Mouse (Mus musculus): Measurements from ENCODE around the gene Cfap54. TPM values are rescaled to one million over a fixed set of nuclear protein-coding genes. Genes with fewer than 3 reads are reported as not detected.
A peak's percentile ranks its signal among the peaks of the same experiment; 100 is the strongest.

Cfap54 gene
- polyA plus RNA-seq, 1 experiment from 2014 or later, result not detected

DNA sequence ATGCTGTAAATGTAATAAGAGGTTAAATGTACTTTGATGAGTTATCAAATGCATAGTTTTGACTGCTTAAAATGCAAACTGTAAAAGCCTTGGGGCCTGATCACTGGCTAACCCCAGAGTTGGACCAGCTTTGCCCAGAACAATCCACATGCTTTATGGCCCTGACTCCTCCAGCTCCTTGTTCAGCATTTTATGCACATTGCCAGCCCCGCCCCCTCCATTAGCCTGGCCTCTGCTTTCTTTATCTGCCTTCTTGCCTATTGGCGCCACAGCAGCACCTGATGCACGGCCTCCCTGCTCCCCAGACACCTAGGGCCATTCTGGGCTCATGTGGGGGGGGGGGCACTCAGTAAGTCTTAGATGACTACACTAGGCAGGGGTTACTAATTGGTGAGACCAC lies 17.8 kb downstream of the Cfap54 start:
- no peak overlapping the region for H3K9ac ChIP-seq (ENCODE audit: low read length)
- DNase-seq (ENCODE audit: low spot score) (peak; percentile 37), ATAC-seq (ENCODE audit: low FRiP score, low TSS enrichment) (peak; percentile 35; the same call in 1 of the 2 replicates)
- 63% methylated on average over 3 of the region's 3 CpGs for WGBS
- H3K9me3 ChIP-seq (ENCODE audit: control insufficient read depth, low read length), result no peaks in the 10 kb centered on the region
- no peak overlapping the region for H3K4me3 ChIP-seq (ENCODE audit: low read depth, low read length)
- H3K27ac ChIP-seq (replicated peaks), result no peak overlapping the region
- no peaks in the 10 kb centered on the region for H3K4me1 ChIP-seq (replicated peaks; ENCODE audit: control insufficient read depth, insufficient read depth)
- no peaks in the 10 kb centered on the region for H3K36me3 ChIP-seq (ENCODE audit: control insufficient read depth, insufficient read depth, low read length)
- no peak for TF ChIP-seq EP300 (optimal IDR thresholded peaks at IDR 0.05)
- no peak for TF ChIP-seq CTCF (IDR thresholded peaks at IDR 0.05; ENCODE audit: low read depth)
- H3K27me3 ChIP-seq (ENCODE audit: control insufficient read depth, insufficient read depth, low read length), result no peaks in the 10 kb centered on the region
- H3K4me2 ChIP-seq (replicated peaks; ENCODE audit: low read depth), result no peak overlapping the region

- Histone ChIP-seq H3K4me1 (replicated peaks; ENCODE audit: control insufficient read depth, insufficient read depth) (no peaks in the 10 kb centered on the region), H3K27ac (replicated peaks) (no peak overlapping the region), H3K9me3 (ENCODE audit: control insufficient read depth, low read length) (no peaks in the 10 kb centered on the region), H3K9ac (ENCODE audit: low read length) (no peak overlapping the region), H3K4me3 (ENCODE audit: low read depth, low read length) (no peak overlapping the region), H3K36me3 (ENCODE audit: control insufficient read depth, insufficient read depth, low read length) (no peaks in the 10 kb centered on the region), H3K27me3 (ENCODE audit: control insufficient read depth, insufficient read depth, low read length) (no peaks in the 10 kb centered on the region), H3K4me2 (replicated peaks; ENCODE audit: low read depth) (no peak overlapping the region)
- no peak for ATAC-seq (ENCODE audit: low FRiP score, low TSS enrichment)
- WGBS, result 81% methylated on average over 4 of the region's 4 CpGs
- TF ChIP-seq EP300 (optimal IDR thresholded peaks at IDR 0.05) (no peak), CTCF (IDR thresholded peaks at IDR 0.05; ENCODE audit: low read depth) (no peak)
- no peak for DNase-seq (ENCODE audit: low spot score)
Measured at GRCm38 (mm10) chr10:93062395-93062794, 19.0 kb downstream of the Cfap54 start.

GRCm38 (mm10) chr10:93053867-93054266 lies 27.6 kb downstream of the Cfap54 start:
- Histone ChIP-seq H3K36me3 (ENCODE audit: control insufficient read depth, insufficient read depth, low read length) (no peaks in the 10 kb centered on the region), H3K4me3 (ENCODE audit: low read depth, low read length) (no peak overlapping the region), H3K4me2 (replicated peaks; ENCODE audit: low read depth) (no peak overlapping the region), H3K4me1 (replicated peaks; ENCODE audit: control insufficient read depth, insufficient read depth) (no peaks in the 10 kb centered on the region), H3K27me3 (ENCODE audit: control insufficient read depth, insufficient read depth, low read length) (no peaks in the 10 kb centered on the region), H3K9me3 (ENCODE audit: control insufficient read depth, low read length) (no peaks in the 10 kb centered on the region), H3K9ac (ENCODE audit: low read length) (no peak overlapping the region), H3K27ac (replicated peaks) (no peak overlapping the region)
- ATAC-seq (ENCODE audit: low FRiP score, low TSS enrichment) (no peak), DNase-seq (ENCODE audit: low spot score) (no peak)
- TF ChIP-seq CTCF (IDR thresholded peaks at IDR 0.05; ENCODE audit: low read depth), result no peak
- TF ChIP-seq EP300 (optimal IDR thresholded peaks at IDR 0.05), result no peak
- 72% methylated on average over 6 of the region's 6 CpGs for WGBS

GRCm38 (mm10) chr10:93053315-93053714 lies 28.1 kb downstream of the Cfap54 start:
- Histone ChIP-seq H3K4me1 (replicated peaks; ENCODE audit: control insufficient read depth, insufficient read depth) (no peaks in the 10 kb centered on the region), H3K27ac (replicated peaks) (no peak overlapping the region), H3K9me3 (ENCODE audit: control insufficient read depth, low read length) (no peaks in the 10 kb centered on the region), H3K4me3 (ENCODE audit: low read depth, low read length) (no peak overlapping the region), H3K27me3 (ENCODE audit: control insufficient read depth, insufficient read depth, low read length) (no peaks in the 10 kb centered on the region), H3K36me3 (ENCODE audit: control insufficient read depth, insufficient read depth, low read length) (no peaks in the 10 kb centered on the region), H3K9ac (ENCODE audit: low read length) (no peak overlapping the region), H3K4me2 (replicated peaks; ENCODE audit: low read depth) (no peak overlapping the region)
- no peak for DNase-seq (ENCODE audit: low spot score)
- ATAC-seq (ENCODE audit: low FRiP score, low TSS enrichment), result no peak
- 78% methylated on average over 4 of the region's 4 CpGs for WGBS
- TF ChIP-seq CTCF (IDR thresholded peaks at IDR 0.05; ENCODE audit: low read depth) (no peak), EP300 (optimal IDR thresholded peaks at IDR 0.05) (no peak)

DNA sequence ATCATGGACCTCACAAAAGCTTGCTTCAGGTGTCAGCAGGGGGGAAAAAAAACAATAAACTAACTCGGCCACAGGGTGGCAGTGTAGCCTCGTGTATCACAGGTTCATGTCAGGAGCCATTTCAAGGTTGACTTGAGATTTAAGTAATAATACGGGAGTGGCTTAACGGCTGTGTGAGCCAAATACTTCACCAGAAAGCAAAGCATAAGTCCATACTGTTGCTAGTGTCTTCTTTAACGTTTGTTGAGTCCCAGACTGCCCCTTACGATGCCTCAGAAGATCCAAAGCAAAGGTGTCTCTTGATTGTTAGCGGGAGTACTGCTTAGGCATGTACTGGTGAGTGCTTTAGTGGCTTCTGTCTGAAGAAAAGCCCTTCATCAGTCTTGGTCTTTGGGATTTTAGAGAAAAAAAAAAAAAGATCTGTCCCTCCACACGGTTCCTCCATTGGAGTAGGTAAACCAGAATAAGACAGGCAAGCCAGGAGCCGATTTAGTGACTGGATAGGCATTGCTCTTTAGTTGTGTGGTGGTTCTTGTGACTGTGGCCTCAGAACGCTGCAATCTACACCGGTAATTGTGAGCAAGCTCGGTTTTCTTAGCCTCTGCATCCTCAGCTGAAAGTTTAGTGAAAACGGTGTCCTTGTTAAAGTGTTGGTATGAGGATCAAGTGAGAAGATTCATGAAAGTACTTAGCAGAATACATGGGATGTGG lies 30.2 kb downstream of the Cfap54 start:
- peak; percentile 88 for TF ChIP-seq CTCF (IDR thresholded peaks at IDR 0.05; ENCODE audit: low read depth)
- no peak for TF ChIP-seq EP300 (optimal IDR thresholded peaks at IDR 0.05)
- Histone ChIP-seq H3K4me3 (ENCODE audit: low read depth, low read length) (peak overlapping the region; percentile 21), H3K27ac (replicated peaks) (no peak overlapping the region), H3K9ac (ENCODE audit: low read length) (no peak overlapping the region), H3K9me3 (ENCODE audit: control insufficient read depth, low read length) (no peaks in the 10 kb centered on the region), H3K4me2 (replicated peaks; ENCODE audit: low read depth) (peak overlapping the region; percentile 42), H3K36me3 (ENCODE audit: control insufficient read depth, insufficient read depth, low read length) (no peaks in the 10 kb centered on the region), H3K4me1 (replicated peaks; ENCODE audit: control insufficient read depth, insufficient read depth) (no peaks in the 10 kb centered on the region), H3K27me3 (ENCODE audit: control insufficient read depth, insufficient read depth, low read length) (no peaks in the 10 kb centered on the region)
- ATAC-seq (ENCODE audit: low FRiP score, low TSS enrichment), result peak; percentile 80
- WGBS, result 33% methylated on average over 13 of the region's 13 CpGs
- peak; percentile 87 for DNase-seq (ENCODE audit: low spot score)

DNA sequence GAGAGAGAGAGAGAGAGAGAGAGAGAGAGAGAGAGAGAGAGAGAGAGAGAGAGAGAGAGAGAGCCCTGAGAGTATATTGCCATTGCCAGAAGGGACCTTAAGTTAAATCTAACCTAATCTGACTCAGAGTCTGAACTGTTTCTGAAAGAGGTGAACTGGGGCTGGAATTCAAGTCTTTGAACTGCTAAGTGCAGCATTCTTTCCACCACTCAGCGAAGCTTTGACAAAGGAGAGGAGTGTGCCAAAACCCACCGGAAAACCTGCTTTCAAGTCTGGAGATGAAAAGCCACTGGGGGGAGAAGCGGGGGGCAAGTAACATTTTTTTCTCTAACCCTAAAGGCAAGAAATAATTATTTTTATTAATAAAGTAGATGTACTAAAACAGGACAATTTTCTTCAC lies 30.8 kb downstream of the Cfap54 start:
- DNase-seq (ENCODE audit: low spot score), result no peak
- H3K36me3 ChIP-seq (ENCODE audit: control insufficient read depth, insufficient read depth, low read length), result no peaks in the 10 kb centered on the region
- no peak overlapping the region for H3K9ac ChIP-seq (ENCODE audit: low read length)
- H3K9me3 ChIP-seq (ENCODE audit: control insufficient read depth, low read length), result no peaks in the 10 kb centered on the region
- no peak for TF ChIP-seq CTCF (IDR thresholded peaks at IDR 0.05; ENCODE audit: low read depth)
- TF ChIP-seq EP300 (optimal IDR thresholded peaks at IDR 0.05), result no peak
- no peak overlapping the region for H3K27ac ChIP-seq (replicated peaks)
- no peak overlapping the region for H3K4me3 ChIP-seq (ENCODE audit: low read depth, low read length)
- no peak for ATAC-seq (ENCODE audit: low FRiP score, low TSS enrichment)
- no peak overlapping the region for H3K4me2 ChIP-seq (replicated peaks; ENCODE audit: low read depth)
- no peaks in the 10 kb centered on the region for H3K4me1 ChIP-seq (replicated peaks; ENCODE audit: control insufficient read depth, insufficient read depth)
- WGBS, result 51% methylated on average over 3 of the region's 3 CpGs
- no peaks in the 10 kb centered on the region for H3K27me3 ChIP-seq (ENCODE audit: control insufficient read depth, insufficient read depth, low read length)

Data from stomach, postnatal 0 days (tissue).